Mouse (Mus musculus): ENCODE results near the gene 1700003H04Rik.
A peak's percentile ranks its signal among the peaks of the same experiment; 100 is the strongest.

- TF ChIP-seq CTCF (IDR thresholded peaks at IDR 0.05; ENCODE audit: extremely low read depth, insufficient read depth, low read length), result peak; percentile 12; the same call in 1 of the 2 replicates
- no peak for TF ChIP-seq POLR2A (IDR thresholded peaks at IDR 0.05; ENCODE audit: extremely low read depth, insufficient read depth, low read length)
Observed at GRCm38 (mm10) chr3:124587534-124587933, 6.6 kb upstream of the 1700003H04Rik start.
